Mouse (Mus musculus) hindbrain, postnatal 0 days (tissue): ENCODE measurements around the gene Wdr90. TPM values are rescaled to one million over a fixed set of nuclear protein-coding genes. Genes with fewer than 3 reads are reported as not detected.

Experiments used
- ATAC-seq: fragments of 200-750 bp; cut with Nextera tagmentation; 2 replicates; pipeline ENCODE4 v1.8.0; 2017; ENCODE audit warnings: mild to moderate bottlenecking, moderate TSS enrichment, moderate library complexity
- DNase-seq: peaks from one replicate; pipeline ENCODE4 v3.0.0-alpha.2; 2015; ENCODE audit warnings: low spot score
- H3K27ac ChIP-seq: fragments of 300-500 bp; sonication (generic); 2 replicates; pipeline ENCODE4 v1.5.1; 2014; ENCODE audit warnings: mild to moderate bottlenecking
- H3K27me3 ChIP-seq: fragments of 300-500 bp; sonication (generic); 2 replicates; pipeline ENCODE4 v1.6.1; 2014; ENCODE audit warnings: low read length, mixed read lengths; ENCODE audit not compliant: insufficient read depth
- H3K36me3 ChIP-seq: fragments of 300-500 bp; sonication (generic); 2 replicates; pipeline ENCODE4 v1.6.1; 2014; ENCODE audit warnings: low read length, mixed read lengths; ENCODE audit not compliant: insufficient read depth
- H3K4me1 ChIP-seq: fragments of 300-500 bp; sonication (generic); 2 replicates; pipeline ENCODE4 v1.6.1; 2014; ENCODE audit warnings: antibody characterized with exemption, low read length, mixed read lengths; ENCODE audit not compliant: insufficient read depth
- H3K4me2 ChIP-seq: fragments of 300-500 bp; sonication (generic); 2 replicates; pipeline ENCODE4 v1.6.1; 2014; ENCODE audit warnings: low read depth, mild to moderate bottlenecking, low read length, moderate library complexity, mixed read lengths
- H3K4me3 ChIP-seq: fragments of 300-500 bp; sonication (generic); 2 replicates; pipeline ENCODE4 v1.5.1; 2014; ENCODE audit warnings: low read length
- H3K9ac ChIP-seq: fragments of 300-500 bp; sonication (generic); replicated peaks from 2 replicates; pipeline ENCODE4 v1.6.1; 2014; ENCODE audit warnings: mild to moderate bottlenecking, low read length, moderate library complexity, mixed read lengths
- H3K9me3 ChIP-seq: fragments of 300-500 bp; sonication (generic); 2 replicates; pipeline ENCODE4 v1.6.1; 2016; ENCODE audit warnings: low read length, mixed read lengths
- CTCF ChIP-seq: IDR thresholded peaks from 2 replicates; pipeline ENCODE4 v1.5.1; 2016; ENCODE audit warnings: antibody characterized with exemption, control low read depth, low read depth
- WGBS: fragments of 180-500 bp; shearing (Covaris S2); extraction: QIAGEN DNeasy Blood & Tissue Kit; methylation state at CpG from one replicate; pipeline ENCODE4 v1.1.7; 2014; 5-methylcytosine and 5-hydroxymethylcytosine counted together
- polyA plus RNA-seq: library from polyadenylated mRNA; unstranded; fragments of >200 nt; fragmentation: Nextera tagmentation; extraction: Ambion mirVana; gene quantifications from 2 replicates; pipeline ENCODE4 v1.2.1, GENCODE M21; 2015
- total RNA-seq: library from RNA; depleted of rRNA; stranded (reverse); fragments of >200 nt; gene quantifications from 2 replicates; pipeline ENCODE4 v1.2.3, GENCODE M21; 2014

Wdr90 gene
- total and polyA plus RNA-seq, 2 experiments from 2014 or later = 13.2 to 75.5 TPM

GRCm38 (mm10) chr17:25878611-25879180 lies 17.4 kb upstream of the Wdr90 start:
- Histone ChIP-seq H3K4me1 (peaks cover 13% of the 10 kb centered on the region; the same call in 1 of the 2 replicates), H3K36me3 (peaks cover 18% of the 10 kb centered on the region), H3K9ac (no peak overlapping the region), H3K4me2 (no peak overlapping the region), H3K27ac (no peak overlapping the region), H3K27me3 (no peaks in the 10 kb centered on the region), H3K9me3 (no peaks in the 10 kb centered on the region), H3K4me3 (no peak overlapping the region)
- TF ChIP-seq CTCF = no peak
- DNase-seq = no peak
- WGBS = 85% methylated on average over 19 of the region's 19 CpGs
- ATAC-seq = no peak

- Histone ChIP-seq H3K4me1 (peaks cover 13% of the 10 kb centered on the region; the same call in 1 of the 2 replicates), H3K4me2 (no peak overlapping the region), H3K27me3 (no peaks in the 10 kb centered on the region), H3K4me3 (no peak overlapping the region), H3K27ac (no peak overlapping the region), H3K9me3 (no peaks in the 10 kb centered on the region), H3K9ac (no peak overlapping the region), H3K36me3 (peaks cover 15% of the 10 kb centered on the region)
- 92% methylated on average over 32 of the region's 32 CpGs for WGBS
- no peak for TF ChIP-seq CTCF
- ATAC-seq (no peak), DNase-seq (no peak)
Measured at GRCm38 (mm10) chr17:25877741-25878610, 16.7 kb upstream of the Wdr90 start.

GRCm38 (mm10) chr17:25877025-25877424 lies 15.7 kb upstream of the Wdr90 start:
- H3K36me3 ChIP-seq = peaks cover 14% of the 10 kb centered on the region; the same call in 1 of the 2 replicates
- no peak overlapping the region for H3K4me2 ChIP-seq
- no peaks in the 10 kb centered on the region for H3K27me3 ChIP-seq
- no peak for TF ChIP-seq CTCF
- 98% methylated on average over 3 of the region's 3 CpGs for WGBS
- H3K4me1 ChIP-seq = peaks cover 13% of the 10 kb centered on the region; the same call in 1 of the 2 replicates
- DNase-seq = no peak
- H3K9me3 ChIP-seq = no peaks in the 10 kb centered on the region
- no peak overlapping the region for H3K9ac ChIP-seq
- H3K27ac ChIP-seq = no peak overlapping the region
- no peak overlapping the region for H3K4me3 ChIP-seq
- no peak for ATAC-seq

GRCm38 (mm10) chr17:25876347-25876915 lies 15.1 kb upstream of the Wdr90 start:
- no peaks in the 10 kb centered on the region for H3K9me3 ChIP-seq

GRCm38 (mm10) chr17:25875171-25876136 lies 14.2 kb upstream of the Wdr90 start:
- H3K9me3 ChIP-seq = no peaks in the 10 kb centered on the region
- TF ChIP-seq CTCF = peak; percentile 43
- H3K27ac ChIP-seq = peak overlapping the region; percentile 96
- DNase-seq (peak; percentile 94), ATAC-seq (peak; percentile 91)
- H3K27me3 ChIP-seq = no peaks in the 10 kb centered on the region
- H3K4me1 ChIP-seq = peaks cover 13% of the 10 kb centered on the region; the same call in 1 of the 2 replicates
- H3K4me3 ChIP-seq = peak overlapping the region; percentile 69
- H3K36me3 ChIP-seq = peaks cover 10% of the 10 kb centered on the region; the same call in 1 of the 2 replicates
- H3K9ac ChIP-seq = peak overlapping the region; percentile 79
- WGBS = under 1% methylated on average over 59 of the region's 59 CpGs
- peak overlapping the region; percentile 80 for H3K4me2 ChIP-seq

More at GRCm38 (mm10) chr17:25876347-25876915, 15.1 kb upstream of the Wdr90 start:
- H3K4me3 ChIP-seq = peak overlapping the region; percentile 69
- ATAC-seq (no peak), DNase-seq (no peak)
- no peak for TF ChIP-seq CTCF
- WGBS = 54% methylated on average over 10 of the region's 10 CpGs
- H3K4me1 ChIP-seq = peaks cover 13% of the 10 kb centered on the region; the same call in 1 of the 2 replicates
- H3K27me3 ChIP-seq = no peaks in the 10 kb centered on the region
- peak overlapping the region; percentile 96 for H3K27ac ChIP-seq
- peak overlapping the region; percentile 79 for H3K9ac ChIP-seq
- H3K36me3 ChIP-seq = peaks cover 10% of the 10 kb centered on the region; the same call in 1 of the 2 replicates
- peak overlapping the region; percentile 80 for H3K4me2 ChIP-seq
